Mouse (Mus musculus) heart, embryonic 14.5 days (tissue): ENCODE measurements around the gene Gnb3. TPM values are rescaled to one million over a fixed set of nuclear protein-coding genes. Genes with fewer than 3 reads are reported as not detected.

Source experiments
- ATAC-seq: fragments of 200-750 bp; cut with Nextera tagmentation; 2 replicates; pipeline ENCODE4 v1.8.0; 2017; ENCODE audit warnings: low read depth, moderate TSS enrichment; ENCODE audit not compliant: insufficient number of reproducible peaks, insufficient read depth, low FRiP score
- H3K27ac ChIP-seq, 2 experiments: fragments of 200-500 bp in 1 of 2; fragments of 300-500 bp in 1 of 2; sonication (generic) in 1 of 2; replicated peaks in 1 of 2; 2 replicates each; pipeline ENCODE4 v1.5.1; 2012 to 2014; ENCODE audit warnings: low read depth in 2 of 2, low read length in 2 of 2, control low read depth in 1 of 2, mild to moderate bottlenecking in 1 of 2, mixed read lengths in 1 of 2; ENCODE audit not compliant: control insufficient read depth in 1 of 2, insufficient read depth in 1 of 2
- H3K27me3 ChIP-seq: fragments of 300-500 bp; sonication (generic); 2 replicates; pipeline ENCODE4 v1.6.1; 2014; ENCODE audit warnings: mild to moderate bottlenecking, low read length, control low read depth; ENCODE audit not compliant: control insufficient read depth, insufficient read depth
- H3K36me3 ChIP-seq: fragments of 300-500 bp; sonication (generic); 2 replicates; pipeline ENCODE4 v1.6.1; 2014; ENCODE audit warnings: mild to moderate bottlenecking, control low read depth, low read length, mixed read lengths; ENCODE audit not compliant: control insufficient read depth, insufficient read depth
- H3K4me1 ChIP-seq, 2 experiments: fragments of 200-500 bp in 1 of 2; fragments of 300-500 bp in 1 of 2; sonication (generic) in 1 of 2; 2 replicates each; pipeline ENCODE4 v1.6.1; 2012 to 2014; ENCODE audit warnings: low read length in 2 of 2, control low read depth in 1 of 2, mixed read lengths in 1 of 2; ENCODE audit not compliant: control insufficient read depth in 2 of 2, insufficient read depth in 2 of 2
- H3K4me2 ChIP-seq: fragments of 300-500 bp; sonication (generic); 2 replicates; pipeline ENCODE4 v1.6.1; 2014; ENCODE audit warnings: mild to moderate bottlenecking, low read length
- H3K4me3 ChIP-seq, 2 experiments: fragments of 200-500 bp in 1 of 2; fragments of 300-500 bp in 1 of 2; sonication (generic) in 1 of 2; 2 replicates each; pipeline ENCODE4 v1.5.1; 2012 to 2014; ENCODE audit warnings: low read length in 2 of 2, mild to moderate bottlenecking in 2 of 2, control low read depth in 1 of 2, low read depth in 1 of 2, moderate library complexity in 1 of 2; ENCODE audit not compliant: control insufficient read depth in 1 of 2, insufficient read depth in 1 of 2
- H3K9ac ChIP-seq: fragments of 300-500 bp; sonication (generic); 2 replicates; pipeline ENCODE4 v1.6.1; 2014; ENCODE audit warnings: mild to moderate bottlenecking, low read length
- H3K9me3 ChIP-seq: fragments of 300-500 bp; sonication (generic); 2 replicates; pipeline ENCODE4 v1.6.1; 2016; ENCODE audit warnings: low read length, control low read depth; ENCODE audit not compliant: control insufficient read depth
- WGBS: fragments of 180-500 bp; shearing (Covaris S2); extraction: QIAGEN DNeasy Blood & Tissue Kit; methylation state at CpG from one replicate; pipeline ENCODE4 v1.1.7; 2014; 5-methylcytosine and 5-hydroxymethylcytosine counted together
- polyA plus RNA-seq: library from polyadenylated mRNA; unstranded; fragments of >200 nt; fragmentation: Nextera tagmentation; extraction: Ambion mirVana; gene quantifications from 2 replicates; pipeline ENCODE4 v1.2.1, GENCODE M21; 2014

Gene Gnb3
- polyA plus RNA-seq, 1 experiment from 2014 or later, result 6.7 TPM

GRCm38 (mm10) chr6:124861802-124862201 is 21.7 kb upstream of the Gnb3 start:
- no peak for ATAC-seq
- Histone ChIP-seq H3K27ac (no peak overlapping the region), H3K9me3 (no peaks in the 10 kb centered on the region), H3K27me3 (peaks cover 33% of the 10 kb centered on the region), H3K4me2 (no peak overlapping the region), H3K4me1 (peaks cover 14 to 24% of the 10 kb centered on the region in 2 experiments; a peak in 3 of 4 replicates), H3K36me3 (no peaks in the 10 kb centered on the region), H3K9ac (no peak overlapping the region), H3K4me3 (no peak overlapping the region)
- WGBS, result 51% methylated on average over 3 of the region's 3 CpGs

DNA sequence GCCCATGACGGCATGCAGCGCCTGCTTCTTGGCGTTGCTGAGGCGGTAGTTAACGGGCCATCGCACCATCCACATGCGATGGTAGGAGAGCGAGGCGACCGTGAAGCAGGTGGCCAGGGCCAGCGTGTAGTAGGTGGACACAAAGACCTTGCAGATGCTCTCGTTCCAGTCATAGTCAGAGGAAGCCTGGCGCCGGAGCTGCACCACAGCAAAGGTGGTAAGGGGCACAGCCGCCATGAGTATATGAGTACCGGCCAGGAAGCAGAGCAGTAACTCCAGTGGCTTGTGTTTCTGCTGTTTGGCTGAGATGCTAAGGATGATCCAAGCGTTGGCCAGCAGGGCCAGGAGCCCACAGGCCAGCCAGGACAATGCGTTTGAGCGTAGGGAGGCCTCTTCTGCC is 21.2 kb upstream of the Gnb3 start:
- WGBS, result 86% methylated on average over 19 of the region's 19 CpGs
- H3K4me2 ChIP-seq, result no peak overlapping the region
- H3K9me3 ChIP-seq, result no peaks in the 10 kb centered on the region
- H3K4me1 ChIP-seq, result peaks cover 14 to 24% of the 10 kb centered on the region in 2 experiments; a peak in 3 of 4 replicates
- no peak overlapping the region for H3K9ac ChIP-seq
- ATAC-seq, result no peak
- no peak overlapping the region for H3K27ac ChIP-seq
- no peak overlapping the region for H3K4me3 ChIP-seq
- H3K36me3 ChIP-seq, result no peaks in the 10 kb centered on the region
- H3K27me3 ChIP-seq, result peaks cover 33% of the 10 kb centered on the region

DNA sequence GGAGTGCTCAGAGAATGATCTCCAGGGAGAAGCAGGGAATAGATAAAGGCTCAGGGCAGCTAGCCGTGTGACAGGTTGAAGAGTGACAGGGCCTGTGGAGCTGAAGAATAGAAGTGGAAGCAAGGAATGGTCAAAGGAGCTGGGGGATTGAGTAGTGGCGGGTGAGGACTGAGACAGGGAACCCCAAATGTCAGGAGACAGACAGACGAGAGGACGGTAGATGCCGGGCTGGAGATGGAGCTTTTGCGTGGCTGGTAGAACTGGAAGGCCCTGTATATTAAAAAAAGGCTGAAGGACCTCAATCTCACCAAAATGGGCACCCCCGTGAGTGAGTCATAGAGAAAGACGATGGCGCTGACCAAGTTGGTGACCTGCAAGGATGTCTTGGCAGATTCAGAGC is 20.4 kb upstream of the Gnb3 start:
- no peak overlapping the region for H3K4me3 ChIP-seq
- 73% methylated on average over 9 of the region's 9 CpGs for WGBS
- no peak overlapping the region for H3K9ac ChIP-seq
- H3K4me2 ChIP-seq, result no peak overlapping the region
- peaks cover 16 to 24% of the 10 kb centered on the region in 2 experiments; a peak in 3 of 4 replicates for H3K4me1 ChIP-seq
- no peaks in the 10 kb centered on the region for H3K9me3 ChIP-seq
- no peaks in the 10 kb centered on the region for H3K36me3 ChIP-seq
- ATAC-seq, result no peak
- no peak overlapping the region for H3K27ac ChIP-seq
- H3K27me3 ChIP-seq, result peaks cover 33% of the 10 kb centered on the region

DNA sequence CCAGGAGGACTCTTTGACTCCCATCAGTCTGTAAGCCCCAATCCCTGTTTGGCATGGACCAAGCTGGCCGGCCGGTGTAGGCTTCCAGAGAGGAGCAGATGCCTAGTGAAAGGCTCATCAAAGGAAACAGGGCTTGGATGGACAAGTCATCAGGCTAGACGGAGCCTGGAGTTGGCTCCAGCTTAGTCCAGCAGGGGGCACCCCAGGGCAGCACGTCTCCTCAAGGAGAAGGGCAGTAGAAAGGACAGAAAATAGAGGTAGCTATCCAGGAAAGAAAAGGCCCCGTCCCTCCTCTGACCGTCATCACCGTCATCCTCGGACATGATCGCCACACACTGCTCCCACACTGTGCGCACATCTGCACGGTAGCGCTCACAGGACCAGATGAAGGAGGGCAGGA is 19.6 kb upstream of the Gnb3 start:
- no peak overlapping the region; the same call in 1 of the 2 replicates for H3K4me2 ChIP-seq
- H3K4me1 ChIP-seq, result peaks cover 16 to 28% of the 10 kb centered on the region in 2 experiments; a peak in 3 of 4 replicates
- peak overlapping the region; percentile 48; the same call in 1 of the 2 replicates for H3K9ac ChIP-seq
- ATAC-seq, result no peak
- H3K27me3 ChIP-seq, result peaks cover 26% of the 10 kb centered on the region
- no peaks in the 10 kb centered on the region for H3K9me3 ChIP-seq
- H3K4me3 ChIP-seq, result no peak overlapping the region
- WGBS, result 4% methylated on average over 12 of the region's 12 CpGs
- peaks cover 2% of the 10 kb centered on the region; the same call in 1 of the 2 replicates for H3K36me3 ChIP-seq
- no peak overlapping the region for H3K27ac ChIP-seq

GRCm38 (mm10) chr6:124858561-124859318 is 18.7 kb upstream of the Gnb3 start:
- 69% methylated on average over 27 of the region's 28 CpGs for WGBS
- Histone ChIP-seq H3K27me3 (peaks cover 22% of the 10 kb centered on the region), H3K9ac (no peak overlapping the region), H3K4me1 (peaks cover 13 to 27% of the 10 kb centered on the region in 2 experiments; a peak in 3 of 4 replicates), H3K27ac (no peak overlapping the region), H3K4me2 (no peak overlapping the region), H3K4me3 (no peak overlapping the region), H3K9me3 (no peaks in the 10 kb centered on the region), H3K36me3 (peaks cover 4% of the 10 kb centered on the region)
- ATAC-seq, result no peak

DNA sequence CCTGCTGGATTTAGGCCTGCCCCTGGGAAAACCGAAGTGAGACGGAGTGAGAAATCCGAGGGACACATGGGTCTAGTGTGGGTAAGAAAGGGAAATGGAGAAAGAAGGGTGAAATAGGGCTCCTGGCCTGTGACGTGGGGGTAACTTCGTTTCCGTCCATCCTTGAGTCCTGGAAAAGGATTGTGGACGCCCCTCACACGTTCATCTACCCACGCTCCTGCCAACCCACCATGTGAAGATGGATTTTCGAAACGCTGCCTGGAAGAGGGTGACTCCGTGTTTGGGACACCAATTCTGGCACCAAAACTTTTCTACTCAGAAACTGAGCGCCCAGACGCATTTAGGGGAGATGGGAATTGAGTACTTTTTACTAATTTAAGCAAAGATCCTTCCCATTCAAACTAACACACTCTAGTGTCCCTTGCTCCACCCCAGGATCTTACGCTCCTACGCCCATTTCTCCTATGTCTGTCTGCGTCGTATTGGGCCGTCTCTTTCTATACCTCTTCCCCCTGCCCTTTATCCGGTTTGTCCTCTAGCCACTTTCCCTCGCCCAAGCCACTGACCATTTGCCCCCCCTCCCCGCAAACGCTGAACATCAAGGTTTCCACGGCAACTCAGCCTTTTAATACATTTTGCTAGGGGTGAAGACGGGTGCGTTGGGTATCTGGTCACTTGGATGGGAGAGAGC is 17.9 kb upstream of the Gnb3 start:
- Histone ChIP-seq H3K36me3 (peaks cover 7% of the 10 kb centered on the region), H3K4me2 (peak overlapping the region; percentile 93), H3K27ac (peak overlapping the region; percentile 46 to 87), H3K27me3 (peaks cover 22% of the 10 kb centered on the region), H3K4me3 (peak overlapping the region; percentile 58 to 81), H3K4me1 (peaks cover 10 to 23% of the 10 kb centered on the region in 2 experiments; a peak in 3 of 4 replicates), H3K9me3 (no peaks in the 10 kb centered on the region), H3K9ac (peak overlapping the region; percentile 89)
- 29% methylated on average over 26 of the region's 26 CpGs for WGBS
- no peak for ATAC-seq

DNA sequence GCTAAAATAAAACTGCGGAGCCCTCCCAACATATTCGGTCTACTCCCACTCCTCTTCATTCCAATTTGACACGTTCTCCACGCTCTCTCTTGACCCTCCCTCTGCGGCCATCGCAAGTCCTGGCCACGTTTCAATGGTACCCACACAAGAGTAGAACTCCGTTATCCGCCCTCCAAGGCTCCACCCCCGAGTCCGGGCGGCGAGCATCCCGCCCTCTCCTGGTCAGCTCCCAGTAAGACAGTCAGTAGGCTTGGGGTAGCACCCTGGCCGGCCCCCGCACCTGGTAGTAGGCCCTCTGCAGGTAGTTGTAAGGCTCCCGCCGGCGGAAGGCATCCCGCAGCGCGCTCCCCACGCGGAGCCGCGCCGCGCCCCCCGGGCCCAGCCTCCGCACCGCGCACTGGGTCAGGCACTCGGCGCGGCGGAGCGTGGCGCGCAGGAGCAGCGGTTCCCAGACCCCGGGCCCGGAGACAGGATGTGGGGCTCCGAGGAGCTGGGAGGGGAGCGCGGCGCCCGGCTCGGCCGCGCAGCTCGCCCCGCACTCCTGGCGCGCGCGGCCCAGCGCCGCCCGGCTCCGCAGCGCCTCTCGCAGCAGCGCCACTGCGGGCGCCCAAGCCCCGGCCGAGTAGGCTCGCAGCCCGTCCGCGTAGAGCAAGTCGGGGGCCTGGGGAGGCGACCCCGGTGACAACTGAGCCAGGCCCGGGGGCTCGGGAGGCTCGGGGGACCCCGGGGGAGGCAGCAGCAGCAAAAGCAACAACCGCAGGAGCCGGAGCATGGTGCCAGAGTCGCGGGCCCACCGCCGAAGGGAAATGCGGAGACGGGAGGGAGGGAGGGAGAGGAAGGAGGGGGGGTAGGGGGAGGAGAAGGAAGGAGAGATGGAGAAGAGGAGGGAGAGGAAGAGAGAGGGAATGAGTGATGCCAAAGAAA is 17.1 kb upstream of the Gnb3 start, which contains the start of gene P3h3:
P3h3 (minus strand) TSS at position 837 of the 924 bp plus-strand sequence.
- peak; percentile 73 for ATAC-seq
- Histone ChIP-seq H3K4me2 (peak within 1 kb of the TSS; percentile 93), H3K27me3 (peaks cover 21% of the 10 kb centered on the region), H3K4me1 (peaks cover 5 to 18% of the 10 kb centered on the region in 2 experiments; a peak in 2 of 4 replicates), H3K4me3 (peak within 1 kb of the TSS; percentile 58 to 81), H3K9ac (peak within 1 kb of the TSS; percentile 89), H3K36me3 (peaks cover 13% of the 10 kb centered on the region), H3K27ac (peak within 1 kb of the TSS; percentile 71 to 87), H3K9me3 (no peaks in the 10 kb centered on the region)
- under 1% methylated on average over 68 of the region's 86 CpGs for WGBS
